Mouse (Mus musculus): ENCODE data around the gene Proca1. TPM values are rescaled to one million over a fixed set of nuclear protein-coding genes. Genes with fewer than 3 reads are reported as not detected.

The Proca1 gene
- polyA plus RNA-seq, 1 experiment from 2014 or later = 1.0 TPM

DNA sequence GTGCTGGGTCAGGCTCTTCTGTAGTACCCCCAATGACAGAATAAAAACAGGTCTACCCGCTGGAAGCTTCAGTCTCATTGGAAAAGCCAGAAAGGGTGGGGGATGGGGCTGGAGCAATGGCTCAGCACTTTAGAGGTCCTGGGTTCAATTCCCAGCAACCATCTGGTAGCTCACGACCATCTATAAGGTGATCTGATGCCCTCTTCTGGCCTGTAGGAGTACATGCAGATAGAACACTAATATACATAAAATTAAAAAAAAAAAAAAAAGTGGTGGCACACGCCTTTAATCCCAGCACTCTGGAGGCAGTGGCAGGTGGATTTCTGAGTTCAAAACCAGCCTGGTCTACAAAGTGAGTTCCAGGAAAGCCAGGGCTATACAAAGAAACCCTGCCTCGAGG is 21.9 kb upstream of the Proca1 start:
- Histone ChIP-seq H3K9ac (ENCODE audit: low read length) (no peak overlapping the region), H3K27ac (replicated peaks) (no peak overlapping the region), H3K4me3 (ENCODE audit: low read depth, low read length) (no peak overlapping the region), H3K36me3 (ENCODE audit: control insufficient read depth, insufficient read depth, low read length) (no peaks in the 10 kb centered on the region), H3K27me3 (ENCODE audit: control insufficient read depth, insufficient read depth, low read length) (no peaks in the 10 kb centered on the region), H3K4me1 (replicated peaks; ENCODE audit: control insufficient read depth, insufficient read depth) (no peaks in the 10 kb centered on the region), H3K9me3 (ENCODE audit: control insufficient read depth, low read length) (no peaks in the 10 kb centered on the region), H3K4me2 (replicated peaks; ENCODE audit: low read depth) (no peak overlapping the region)
- ATAC-seq (ENCODE audit: low FRiP score, low TSS enrichment) (no peak), DNase-seq (ENCODE audit: low spot score) (no peak)
- TF ChIP-seq EP300 (optimal IDR thresholded peaks at IDR 0.05) (no peak), CTCF (IDR thresholded peaks at IDR 0.05; ENCODE audit: low read depth) (peak; percentile 58)
- 77% methylated on average over 4 of the region's 4 CpGs for WGBS

DNA sequence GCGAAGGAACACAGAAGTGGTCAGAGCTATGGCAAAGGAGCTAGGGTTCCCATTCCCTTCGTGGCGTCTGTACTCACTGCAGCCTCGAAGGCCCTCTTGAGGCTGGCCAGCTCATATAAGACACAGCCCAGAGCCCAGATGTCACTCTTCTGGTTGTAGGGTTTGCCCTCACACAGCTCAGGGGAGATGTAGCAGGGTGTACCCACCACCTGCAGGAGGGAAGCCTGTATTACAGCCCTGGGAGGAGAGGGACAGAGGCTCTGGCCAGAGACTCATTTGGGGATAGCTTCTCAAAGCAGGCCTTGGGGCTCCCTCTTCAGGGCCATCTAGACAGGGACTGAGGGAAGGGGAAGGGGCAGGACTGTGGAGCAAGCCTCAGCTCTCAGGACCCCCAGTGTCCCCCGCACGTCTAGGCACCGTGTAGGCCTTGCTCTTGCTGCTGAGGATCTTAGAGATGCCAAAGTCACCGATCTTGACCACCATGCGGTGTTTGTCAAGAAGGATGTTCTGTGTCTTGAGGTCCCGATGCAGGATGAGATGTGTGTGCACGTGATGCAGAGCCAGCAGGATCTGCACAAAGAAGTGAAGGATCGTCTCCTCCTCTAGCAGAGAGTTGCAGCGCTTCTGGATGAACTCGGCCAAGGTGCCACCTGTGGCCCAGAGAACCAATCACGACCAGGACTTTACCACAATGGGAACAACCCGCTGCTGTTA is 21.0 kb upstream of the Proca1 start:
- H3K27ac ChIP-seq (replicated peaks) = no peak overlapping the region
- no peak overlapping the region for H3K9ac ChIP-seq (ENCODE audit: low read length)
- 82% methylated on average over 16 of the region's 16 CpGs for WGBS
- no peak overlapping the region for H3K4me3 ChIP-seq (ENCODE audit: low read depth, low read length)
- H3K27me3 ChIP-seq (ENCODE audit: control insufficient read depth, insufficient read depth, low read length) = no peaks in the 10 kb centered on the region
- no peak for ATAC-seq (ENCODE audit: low FRiP score, low TSS enrichment)
- TF ChIP-seq CTCF (IDR thresholded peaks at IDR 0.05; ENCODE audit: low read depth) (peak; percentile 64), EP300 (optimal IDR thresholded peaks at IDR 0.05) (no peak)
- no peaks in the 10 kb centered on the region for H3K4me1 ChIP-seq (replicated peaks; ENCODE audit: control insufficient read depth, insufficient read depth)
- no peaks in the 10 kb centered on the region for H3K9me3 ChIP-seq (ENCODE audit: control insufficient read depth, low read length)
- H3K4me2 ChIP-seq (replicated peaks; ENCODE audit: low read depth) = no peak overlapping the region
- DNase-seq (ENCODE audit: low spot score) = no peak
- no peaks in the 10 kb centered on the region for H3K36me3 ChIP-seq (ENCODE audit: control insufficient read depth, insufficient read depth, low read length)

DNA sequence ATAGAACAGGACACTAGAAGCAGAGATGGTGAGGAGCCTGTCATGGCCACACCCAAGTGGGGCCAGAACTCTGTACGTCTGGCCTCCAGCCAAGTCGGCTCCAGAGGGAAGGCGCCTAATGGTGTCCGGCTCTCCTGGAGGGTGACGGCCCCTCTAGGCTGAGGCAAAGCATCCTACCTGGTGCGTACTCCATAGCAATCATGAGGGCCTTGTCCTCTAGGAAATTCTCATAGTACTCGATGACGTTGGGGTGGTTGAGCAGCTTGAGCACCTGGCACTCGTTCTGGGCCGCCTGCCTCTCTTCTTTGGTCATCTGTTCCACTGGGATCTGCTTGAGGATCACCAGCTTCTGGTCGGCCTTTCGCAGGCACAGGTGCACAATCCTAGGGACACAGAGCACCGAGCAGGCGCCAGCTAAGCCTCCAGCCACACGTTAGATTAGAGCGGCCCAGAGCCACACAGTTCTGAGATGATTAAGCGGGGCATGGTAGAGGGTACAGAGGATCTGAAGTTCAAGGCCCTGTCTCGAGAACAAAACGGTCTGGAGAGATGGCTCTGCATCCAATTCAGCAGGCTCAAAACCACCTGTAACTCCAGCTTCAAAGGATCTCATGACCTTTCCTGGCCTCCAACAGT is 20.3 kb upstream of the Proca1 start:
- Histone ChIP-seq H3K4me2 (replicated peaks; ENCODE audit: low read depth) (no peak overlapping the region), H3K4me3 (ENCODE audit: low read depth, low read length) (no peak overlapping the region), H3K9ac (ENCODE audit: low read length) (no peak overlapping the region), H3K36me3 (ENCODE audit: control insufficient read depth, insufficient read depth, low read length) (no peaks in the 10 kb centered on the region), H3K9me3 (ENCODE audit: control insufficient read depth, low read length) (no peaks in the 10 kb centered on the region), H3K27me3 (ENCODE audit: control insufficient read depth, insufficient read depth, low read length) (no peaks in the 10 kb centered on the region), H3K4me1 (replicated peaks; ENCODE audit: control insufficient read depth, insufficient read depth) (no peaks in the 10 kb centered on the region), H3K27ac (replicated peaks) (no peak overlapping the region)
- DNase-seq (ENCODE audit: low spot score) (peak; percentile 13), ATAC-seq (ENCODE audit: low FRiP score, low TSS enrichment) (no peak)
- no peak for TF ChIP-seq CTCF (IDR thresholded peaks at IDR 0.05; ENCODE audit: low read depth)
- no peak for TF ChIP-seq EP300 (optimal IDR thresholded peaks at IDR 0.05)
- WGBS = 86% methylated on average over 19 of the region's 19 CpGs

- Histone ChIP-seq H3K4me2 (replicated peaks; ENCODE audit: low read depth) (no peak overlapping the region), H3K9me3 (ENCODE audit: control insufficient read depth, low read length) (no peaks in the 10 kb centered on the region), H3K36me3 (ENCODE audit: control insufficient read depth, insufficient read depth, low read length) (no peaks in the 10 kb centered on the region), H3K9ac (ENCODE audit: low read length) (no peak overlapping the region), H3K4me1 (replicated peaks; ENCODE audit: control insufficient read depth, insufficient read depth) (no peaks in the 10 kb centered on the region), H3K27me3 (ENCODE audit: control insufficient read depth, insufficient read depth, low read length) (no peaks in the 10 kb centered on the region), H3K27ac (replicated peaks) (no peak overlapping the region), H3K4me3 (ENCODE audit: low read depth, low read length) (no peak overlapping the region)
- no peak for ATAC-seq (ENCODE audit: low FRiP score, low TSS enrichment)
- DNase-seq (ENCODE audit: low spot score) = peak; percentile 14
- no peak for TF ChIP-seq CTCF (IDR thresholded peaks at IDR 0.05; ENCODE audit: low read depth)
- no peak for TF ChIP-seq EP300 (optimal IDR thresholded peaks at IDR 0.05)
- WGBS = 73% methylated on average over 3 of the region's 3 CpGs
These were observed 18.7 kb upstream of the Proca1 start for GRCm38 (mm10) chr11:78174506-78174905.

DNA sequence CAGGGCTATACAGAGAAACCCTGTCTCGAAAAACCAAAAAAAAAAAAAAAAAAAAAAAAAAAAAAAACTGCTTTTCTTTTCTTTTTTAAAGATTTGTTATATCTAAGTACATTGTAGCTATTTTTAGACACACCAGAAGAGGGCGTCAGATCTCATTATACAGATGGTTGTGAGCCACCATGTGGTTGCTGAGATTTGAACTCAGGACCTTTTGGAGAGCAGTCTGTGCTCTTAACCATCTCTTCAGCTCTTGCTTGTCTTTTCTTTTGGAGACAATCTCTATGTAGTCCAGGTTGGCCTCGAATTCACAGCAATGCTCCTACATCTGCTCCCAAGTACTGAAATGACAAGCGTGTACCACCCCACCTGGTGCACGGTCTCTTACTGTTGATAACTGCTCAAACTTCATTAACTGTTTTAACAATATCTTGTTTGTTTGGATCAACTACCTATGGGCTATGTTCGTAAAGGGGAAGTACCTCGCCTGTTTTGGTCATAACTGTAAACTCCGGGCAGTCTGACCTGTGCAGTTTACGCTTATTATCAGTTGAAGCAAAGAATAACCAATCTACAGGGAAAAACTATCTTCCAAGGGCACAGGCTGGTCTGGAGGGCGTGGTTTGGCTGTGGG is 17.3 kb upstream of the Proca1 start:
- no peak for DNase-seq (ENCODE audit: low spot score)
- Histone ChIP-seq H3K9ac (ENCODE audit: low read length) (no peak overlapping the region), H3K9me3 (ENCODE audit: control insufficient read depth, low read length) (no peaks in the 10 kb centered on the region), H3K4me2 (replicated peaks; ENCODE audit: low read depth) (peak overlapping the region; percentile 95), H3K27me3 (ENCODE audit: control insufficient read depth, insufficient read depth, low read length) (no peaks in the 10 kb centered on the region), H3K4me3 (ENCODE audit: low read depth, low read length) (peak overlapping the region; percentile 58), H3K4me1 (replicated peaks; ENCODE audit: control insufficient read depth, insufficient read depth) (no peaks in the 10 kb centered on the region), H3K36me3 (ENCODE audit: control insufficient read depth, insufficient read depth, low read length) (no peaks in the 10 kb centered on the region), H3K27ac (replicated peaks) (peak overlapping the region; percentile 97)
- ATAC-seq (ENCODE audit: low FRiP score, low TSS enrichment) = no peak
- TF ChIP-seq CTCF (IDR thresholded peaks at IDR 0.05; ENCODE audit: low read depth) (peak; percentile 38), EP300 (optimal IDR thresholded peaks at IDR 0.05) (no peak)
- WGBS = 0% methylated on average over 9 of the region's 10 CpGs

Measured in stomach, postnatal 0 days (tissue).